Mouse (Mus musculus): ENCODE data around the gene Themis.
A peak's percentile ranks its signal among the peaks of the same experiment; 100 is the strongest.

Themis gene

DNA sequence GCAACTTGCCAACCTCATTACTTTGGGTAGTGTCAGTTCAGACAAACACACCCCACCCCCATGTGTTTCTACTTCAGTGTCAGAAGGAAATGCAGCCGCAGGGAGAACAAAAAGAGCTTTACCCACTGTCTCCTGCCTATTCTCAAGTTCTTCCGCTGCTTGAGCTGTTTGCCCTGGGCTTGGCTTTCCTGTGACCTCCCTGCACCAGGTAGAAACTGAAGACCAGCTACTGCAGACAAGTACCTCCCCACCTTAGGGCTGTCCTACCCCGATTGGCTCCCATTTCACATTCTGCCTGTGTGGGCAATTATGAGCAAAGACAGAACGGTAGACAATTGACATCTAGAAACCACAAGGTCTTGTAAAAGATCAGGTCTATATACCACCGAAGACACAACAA, at the start of gene Themis:
Themis (plus strand) TSS at position 100 of the 400 bp plus-strand sequence.
- DNase-seq (ENCODE audit: low spot score), result no peak

DNA sequence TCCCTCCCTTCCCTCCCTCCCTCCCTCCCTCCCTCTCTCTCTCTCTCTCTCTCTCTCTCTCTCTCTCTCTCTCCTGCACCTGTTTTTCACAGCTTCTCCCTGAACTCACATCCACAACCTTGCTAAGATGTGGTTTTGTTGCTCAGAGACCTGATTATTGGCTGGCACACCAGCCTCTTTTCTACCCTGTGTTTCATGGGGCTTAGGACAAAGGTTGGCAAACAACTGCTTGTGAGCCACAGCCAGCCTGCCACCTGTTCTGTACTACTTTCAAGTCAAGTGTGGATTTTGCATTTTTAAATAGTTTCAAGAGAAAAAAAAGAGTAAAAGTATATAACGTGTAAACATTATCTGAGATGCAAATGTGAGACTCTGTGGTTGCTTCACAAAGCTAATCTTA, 48.7 kb upstream of the Themis start:
- no peak for DNase-seq (ENCODE audit: low spot score)

DNA sequence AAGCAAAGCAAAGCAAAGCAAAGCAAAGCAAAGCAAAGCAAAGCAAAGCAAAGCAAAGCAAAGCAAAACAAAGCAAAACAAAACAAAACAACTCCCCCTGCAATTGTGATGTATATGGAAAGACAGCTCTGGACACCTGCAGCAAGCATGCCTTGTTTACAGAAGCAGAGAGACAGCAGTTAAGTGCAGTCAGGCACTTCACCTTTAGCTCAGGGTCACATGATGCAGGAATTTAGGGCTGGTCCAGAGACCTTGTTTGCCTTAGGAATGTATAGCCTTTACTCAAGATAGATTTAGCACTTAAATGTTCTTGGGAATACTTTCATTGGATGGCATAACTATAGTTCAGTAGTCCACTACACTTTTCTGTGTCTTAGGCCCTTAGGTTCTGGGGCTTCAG, 32.1 kb upstream of the Themis start:
- no peak for DNase-seq (ENCODE audit: low spot score)

GRCm38 (mm10) chr10:28641887-28642286, 26.3 kb upstream of the Themis start:
- DNase-seq (ENCODE audit: low spot score), result no peak

DNA sequence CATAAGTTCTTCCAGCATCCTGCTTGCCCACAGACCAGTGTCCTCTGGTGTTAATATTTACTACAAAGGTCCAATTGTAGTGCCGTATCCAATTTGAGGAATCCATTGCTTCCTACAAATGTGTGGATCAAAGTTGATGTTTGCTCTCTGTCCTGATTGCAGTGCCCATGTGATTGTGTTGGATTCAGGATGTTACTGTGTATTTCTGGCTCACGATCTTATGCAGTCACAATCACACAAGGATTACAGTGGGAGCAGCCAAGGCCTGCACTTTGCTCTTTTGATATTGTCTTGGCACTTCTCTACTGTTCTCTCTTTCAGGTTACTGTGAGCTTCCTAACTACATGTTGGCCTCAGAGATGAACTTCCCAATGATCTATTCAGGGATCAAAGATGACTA, 20.3 kb upstream of the Themis start:
- no peak for DNase-seq (ENCODE audit: low spot score)

- no peak for DNase-seq (ENCODE audit: low spot score)
Observed at GRCm38 (mm10) chr10:28649109-28649899, 18.9 kb upstream of the Themis start.

DNA sequence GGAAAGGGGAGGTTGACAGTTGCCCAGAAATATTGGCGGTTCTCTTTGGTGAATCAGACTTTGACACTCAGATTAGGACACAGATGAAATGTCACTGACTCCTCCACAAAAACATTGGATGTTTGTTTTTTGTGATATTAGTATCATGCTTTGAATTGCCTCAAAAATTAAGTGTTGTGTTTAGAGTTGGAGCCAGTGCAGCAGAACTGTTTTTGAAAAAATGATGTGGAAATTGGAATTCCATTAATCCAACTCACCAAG, 18.3 kb upstream of the Themis start:
- no peak for DNase-seq (ENCODE audit: low spot score)

GRCm38 (mm10) chr10:28651910-28652309, 16.2 kb upstream of the Themis start:
- no peak for DNase-seq (ENCODE audit: low spot score)

- DNase-seq (ENCODE audit: low spot score), result no peak
Observed at GRCm38 (mm10) chr10:28654733-28655132, 13.4 kb upstream of the Themis start.

DNA sequence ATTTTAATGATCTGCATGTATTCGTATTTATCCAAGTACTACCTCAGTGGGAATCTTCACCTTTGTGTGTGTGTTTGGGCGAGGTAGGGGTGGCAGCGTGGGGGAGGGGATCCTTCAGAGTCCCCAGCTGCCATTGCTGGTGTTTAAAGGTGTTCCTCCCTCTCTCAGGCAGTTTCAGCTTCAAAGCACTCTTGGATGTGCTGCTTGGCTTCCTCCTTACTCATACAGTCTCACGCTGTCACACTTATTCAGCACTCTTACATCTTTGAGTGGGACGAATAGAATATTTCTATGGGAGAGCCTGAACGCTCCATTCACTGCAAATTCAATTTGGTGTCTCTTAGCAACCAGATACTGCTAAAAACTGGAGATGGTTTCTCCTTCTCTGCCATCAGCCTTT, 3.0 kb upstream of the Themis start:
- DNase-seq (ENCODE audit: low spot score), result no peak

DNA sequence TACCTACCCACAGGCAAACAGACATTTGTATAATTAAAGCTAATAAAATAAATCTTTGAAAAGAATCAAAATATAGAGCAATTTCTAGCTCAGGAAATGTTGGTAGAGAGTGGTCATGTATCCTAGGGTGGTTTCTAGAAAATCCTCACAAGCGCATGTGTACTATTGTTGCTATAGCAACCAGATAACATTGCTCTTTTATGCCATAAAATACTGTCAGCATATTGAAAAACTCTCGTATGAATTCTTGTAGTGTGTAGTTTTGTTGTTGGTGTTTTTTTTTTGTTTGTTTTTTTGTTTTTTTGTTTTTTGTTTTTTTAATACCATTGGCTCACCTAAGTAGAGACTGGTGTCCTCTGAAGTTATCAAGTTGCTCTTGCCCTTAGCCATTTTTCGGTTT, 5.8 kb downstream of the Themis start:
- DNase-seq (ENCODE audit: low spot score), result no peak

- no peak for DNase-seq (ENCODE audit: low spot score)
Observed at GRCm38 (mm10) chr10:28675337-28675736, 7.2 kb downstream of the Themis start.

DNA sequence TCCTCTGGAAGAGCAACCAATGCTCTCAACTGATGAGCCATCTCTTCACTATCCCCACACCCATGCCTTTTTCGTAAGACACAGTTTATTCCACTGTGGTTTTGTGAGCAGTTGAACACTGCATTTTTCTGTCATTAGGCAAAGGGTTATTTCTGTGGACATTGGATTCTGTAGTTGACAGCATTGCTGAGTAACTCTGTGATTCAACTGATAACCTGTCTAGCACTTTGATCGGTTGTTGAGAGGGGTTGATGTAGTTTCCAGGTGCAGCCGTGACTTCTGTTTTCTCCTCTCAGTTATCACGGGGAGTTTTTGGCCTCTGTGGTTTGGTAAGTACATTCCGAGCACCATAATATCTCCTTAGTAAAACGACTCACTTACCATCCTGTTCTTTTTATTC, 26.8 kb downstream of the Themis start:
- DNase-seq (ENCODE audit: low spot score), result no peak

GRCm38 (mm10) chr10:28696032-28696431, 27.9 kb downstream of the Themis start:
- DNase-seq (ENCODE audit: low spot score), result no peak

- no peak for DNase-seq (ENCODE audit: low spot score)
Observed at GRCm38 (mm10) chr10:28698175-28698574, 30.0 kb downstream of the Themis start.

- no peak for DNase-seq (ENCODE audit: low spot score)
Observed at GRCm38 (mm10) chr10:28721828-28722227, 53.7 kb downstream of the Themis start.

GRCm38 (mm10) chr10:28723266-28723665, 55.1 kb downstream of the Themis start:
- DNase-seq (ENCODE audit: low spot score), result no peak

DNA sequence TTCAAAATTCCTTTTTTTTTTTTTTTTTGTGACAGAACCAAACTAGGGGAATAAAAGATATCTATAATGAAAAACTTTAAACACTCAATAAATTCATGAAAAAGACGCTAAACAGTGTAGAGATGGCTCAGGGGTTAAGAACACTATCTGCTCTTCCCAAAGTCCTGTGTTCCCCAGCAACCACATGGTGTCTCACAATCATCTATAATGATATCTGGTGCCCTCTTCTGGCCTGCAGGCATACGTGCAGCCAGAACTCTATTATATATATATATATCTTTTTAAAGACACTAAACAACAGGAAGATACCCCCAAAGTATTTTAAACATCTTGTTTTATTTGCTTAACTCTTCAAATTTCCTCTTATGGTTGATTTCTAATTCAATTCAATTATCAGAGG, 62.0 kb downstream of the Themis start:
- DNase-seq (ENCODE audit: low spot score), result peak; percentile 66

DNA sequence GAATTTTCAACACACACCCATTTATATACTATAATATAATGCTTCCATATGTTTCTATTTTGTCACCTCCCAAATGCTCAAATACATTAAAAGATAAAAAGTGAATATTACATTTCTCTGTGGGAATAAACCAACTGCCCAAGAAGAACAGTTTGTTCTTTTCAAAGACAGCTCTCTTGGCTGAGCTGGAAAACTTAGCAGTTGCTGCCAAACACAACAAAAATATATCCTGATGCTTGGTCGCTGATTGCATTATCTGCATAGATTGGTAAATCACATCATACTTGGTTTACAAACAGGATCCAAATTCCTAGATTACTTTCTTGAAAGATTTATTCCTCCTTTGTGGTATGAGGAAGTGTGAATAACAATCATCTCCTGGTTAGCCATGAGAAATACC, 69.8 kb downstream of the Themis start:
- DNase-seq (ENCODE audit: low spot score), result no peak

DNA sequence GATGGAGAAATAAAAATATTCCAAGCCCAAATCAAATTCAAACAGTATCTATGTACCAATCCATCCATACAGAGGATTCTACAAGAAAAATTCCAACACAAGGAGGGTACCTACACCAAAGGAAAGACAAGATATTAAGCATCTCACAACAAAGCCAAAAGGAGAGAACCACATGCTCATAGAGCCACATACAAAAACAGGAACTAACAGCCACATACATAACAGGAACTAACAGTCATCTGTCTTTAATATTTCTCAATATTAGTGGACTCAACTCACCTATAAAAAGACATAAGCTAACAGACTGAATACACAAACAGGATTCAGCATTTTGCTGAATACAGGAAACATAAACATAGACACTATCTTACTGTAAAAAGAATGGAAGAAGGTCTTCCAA, 78.3 kb downstream of the Themis start:
- DNase-seq (ENCODE audit: low spot score), result no peak

DNA sequence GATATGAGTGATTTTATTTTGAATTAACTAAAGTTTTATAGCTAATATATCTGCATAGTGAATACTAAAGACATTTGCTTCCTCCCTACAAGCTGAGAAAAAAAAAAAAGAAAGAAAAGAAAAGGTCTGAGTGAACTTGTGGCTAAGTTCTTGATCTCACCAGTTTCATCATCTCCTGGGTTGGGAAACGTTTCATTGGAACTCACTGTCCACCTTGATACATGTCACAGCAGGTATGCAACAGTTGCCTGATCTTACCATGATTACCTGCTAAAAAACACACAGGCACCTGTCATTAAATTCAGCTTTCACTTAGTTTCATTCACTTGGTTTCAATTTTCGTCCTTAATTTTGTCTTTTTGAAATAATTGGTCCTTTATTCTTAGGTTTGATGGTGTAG, 85.2 kb downstream of the Themis start:
- DNase-seq (ENCODE audit: low spot score), result no peak

DNA sequence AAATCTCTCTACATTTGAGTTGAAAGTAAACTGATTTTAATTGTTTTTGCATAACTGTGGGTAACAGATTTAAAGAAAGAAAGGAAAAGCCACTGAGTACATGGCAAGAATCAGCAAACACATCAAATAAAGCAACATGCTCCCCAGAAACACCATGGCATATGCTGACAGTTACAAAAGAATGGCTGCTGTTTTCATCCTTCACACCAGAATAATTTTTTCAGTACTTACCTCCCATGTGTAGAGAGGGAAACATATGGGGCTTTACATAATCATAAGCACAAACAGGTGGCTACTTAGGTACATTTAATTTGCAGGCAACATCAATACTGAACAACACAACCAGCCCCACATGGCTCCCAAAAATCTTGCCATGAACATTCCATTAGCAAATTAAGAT, 86.8 kb downstream of the Themis start:
- DNase-seq (ENCODE audit: low spot score), result no peak

GRCm38 (mm10) chr10:28776777-28777402, 108.7 kb downstream of the Themis start:
- DNase-seq (ENCODE audit: low spot score), result no peak

GRCm38 (mm10) chr10:28799469-28799868, 131.3 kb downstream of the Themis start:
- DNase-seq (ENCODE audit: low spot score), result no peak

All from embryo, embryonic 10.5 days (tissue).